Mouse (Mus musculus) stomach, postnatal 0 days (tissue): ENCODE data around the gene Atp1b2.

Experiments used
- CTCF ChIP-seq: IDR thresholded peaks from 2 replicates; pipeline ENCODE4 v1.5.1; 2016; ENCODE audit warnings: antibody characterized with exemption, low read depth, mild to moderate bottlenecking, moderate library complexity
- EP300 ChIP-seq: optimal IDR thresholded peaks from 2 replicates; pipeline ENCODE3; 2016; ENCODE audit warnings: antibody characterized with exemption

GRCm38 (mm10) chr11:69617805-69618204 lies 12.1 kb upstream of the Atp1b2 start, which contains the start of gene Shbg:
- no peak for TF ChIP-seq CTCF
- no peak for TF ChIP-seq EP300
